Mouse (Mus musculus) monocyte, adult 5-6 weeks (primary cell): ENCODE results near the gene Hoxa10. TPM values are rescaled to one million over a fixed set of nuclear protein-coding genes. Genes with fewer than 3 reads are reported as not detected.

Source experiments
- ATAC-seq: fragments of 153-309, 156-312 bp; replicated peaks from 2 replicates; pipeline ENCODE4 v1.8.0; 2017; ENCODE audit warnings: mild to moderate bottlenecking; ENCODE audit not compliant: low TSS enrichment, insufficient number of reproducible peaks, severe bottlenecking, poor library complexity, low FRiP score
- total RNA-seq: library from RNA; stranded (forward); fragments of 200-1000, 200-491, 200-594 nt; gene quantifications from 3 replicates; pipeline ENCODE4 v1.2.3, GENCODE M21; 2017

Gene Hoxa10
- total RNA-seq, 1 experiment from 2014 or later: not detected

DNA sequence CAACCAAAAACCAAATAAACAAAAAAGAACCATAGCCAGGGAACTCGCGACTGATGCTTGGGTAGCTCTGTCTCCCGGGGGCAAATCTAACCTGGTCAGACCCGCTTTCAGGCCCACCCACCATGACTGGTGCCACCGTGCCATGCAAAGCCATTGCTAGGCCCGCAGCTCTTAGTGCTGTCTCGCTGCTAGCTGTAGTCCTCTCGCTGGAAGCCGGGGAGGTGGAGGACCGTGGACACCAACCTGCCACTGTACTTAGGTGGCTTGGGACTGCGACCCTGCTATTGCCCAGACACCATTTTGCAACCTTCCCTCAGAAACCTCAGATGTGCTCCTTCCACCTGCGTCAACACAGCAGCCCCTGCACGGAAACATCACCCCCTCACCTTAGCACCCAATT, 28.7 kb downstream of the Hoxa10 start:
- no peak for ATAC-seq

DNA sequence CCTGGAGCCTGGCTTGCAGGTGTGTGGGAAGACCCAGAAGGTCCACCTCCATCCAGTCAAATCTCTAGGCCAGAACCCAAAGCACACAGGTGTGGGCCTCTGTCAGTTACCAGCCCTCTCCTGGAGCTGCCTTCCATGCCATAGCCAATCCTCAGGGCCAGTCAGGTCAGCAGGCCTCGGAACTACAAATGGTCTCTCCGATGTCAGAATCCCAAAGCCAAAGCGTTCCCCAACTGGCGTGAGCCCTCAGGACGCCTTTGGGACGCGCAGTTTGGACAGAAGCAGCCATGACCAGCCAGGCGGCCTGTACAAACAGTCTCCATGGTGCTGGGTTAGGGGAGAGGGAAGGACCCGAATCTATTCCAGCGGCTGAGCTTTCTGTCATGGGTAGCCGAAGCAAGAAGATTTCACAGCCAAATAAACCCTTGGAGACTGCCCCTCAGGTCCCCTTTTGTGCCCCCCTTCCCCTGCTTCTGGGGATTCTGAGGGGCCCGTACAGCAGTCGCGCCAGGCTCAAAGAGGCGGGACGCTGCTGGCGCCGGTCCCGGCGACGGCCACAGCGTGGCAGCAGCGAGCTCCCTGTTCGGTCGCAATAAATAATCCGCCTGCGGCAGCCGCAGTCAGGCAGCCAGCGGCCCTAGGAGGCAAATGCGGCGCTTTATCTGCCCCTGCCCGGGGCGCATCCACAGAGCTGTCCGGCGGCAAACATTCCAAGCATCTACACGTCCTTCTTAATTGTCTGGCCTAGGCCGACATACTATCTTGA, 29.3 kb downstream of the Hoxa10 start:
- 0 out of 2 replicates have a peak, but pooled peaks have one; percentile 37 for ATAC-seq

- no peak for ATAC-seq
Measured at GRCm38 (mm10) chr6:52209685-52210046, 31.0 kb downstream of the Hoxa10 start.

DNA sequence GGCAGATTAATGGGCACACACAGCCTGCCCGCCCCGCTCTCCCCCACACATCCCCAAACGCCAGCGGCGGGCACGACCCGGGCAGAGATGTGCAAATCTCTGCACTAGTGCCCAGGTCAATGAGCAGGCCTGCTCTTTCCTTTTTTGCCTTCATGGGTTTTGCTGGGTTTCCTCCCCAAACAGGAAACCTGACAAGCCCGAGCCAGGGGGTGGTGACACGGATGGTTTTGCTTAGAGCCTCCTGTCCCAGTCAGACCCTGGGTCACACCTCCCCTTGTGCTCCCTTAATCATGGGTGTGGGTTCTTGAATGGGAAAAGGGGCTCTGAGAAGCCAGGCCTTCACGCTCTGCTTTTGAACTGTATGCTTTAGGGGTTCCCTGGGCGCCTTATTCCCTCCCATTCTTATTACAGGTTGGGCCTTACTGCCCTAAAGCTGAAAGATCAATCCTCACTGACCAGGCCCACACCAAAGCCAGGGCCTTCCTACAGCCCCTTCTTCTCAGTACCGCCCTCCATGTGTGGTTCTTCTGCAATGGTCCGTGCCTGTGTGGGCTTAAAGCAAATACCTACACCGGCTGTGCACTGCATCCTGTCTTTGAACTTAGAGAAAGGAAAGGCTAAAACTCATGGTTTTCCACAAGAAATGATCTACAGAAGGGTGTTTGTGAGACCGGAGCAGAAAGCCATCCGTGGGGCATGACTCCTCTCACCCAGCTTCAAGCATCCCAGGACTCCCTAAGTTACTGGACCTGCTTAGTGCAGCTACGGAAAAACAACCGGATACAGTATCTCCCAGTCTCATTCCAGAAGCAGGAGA, 31.6 kb downstream of the Hoxa10 start:
- ATAC-seq: no peak

DNA sequence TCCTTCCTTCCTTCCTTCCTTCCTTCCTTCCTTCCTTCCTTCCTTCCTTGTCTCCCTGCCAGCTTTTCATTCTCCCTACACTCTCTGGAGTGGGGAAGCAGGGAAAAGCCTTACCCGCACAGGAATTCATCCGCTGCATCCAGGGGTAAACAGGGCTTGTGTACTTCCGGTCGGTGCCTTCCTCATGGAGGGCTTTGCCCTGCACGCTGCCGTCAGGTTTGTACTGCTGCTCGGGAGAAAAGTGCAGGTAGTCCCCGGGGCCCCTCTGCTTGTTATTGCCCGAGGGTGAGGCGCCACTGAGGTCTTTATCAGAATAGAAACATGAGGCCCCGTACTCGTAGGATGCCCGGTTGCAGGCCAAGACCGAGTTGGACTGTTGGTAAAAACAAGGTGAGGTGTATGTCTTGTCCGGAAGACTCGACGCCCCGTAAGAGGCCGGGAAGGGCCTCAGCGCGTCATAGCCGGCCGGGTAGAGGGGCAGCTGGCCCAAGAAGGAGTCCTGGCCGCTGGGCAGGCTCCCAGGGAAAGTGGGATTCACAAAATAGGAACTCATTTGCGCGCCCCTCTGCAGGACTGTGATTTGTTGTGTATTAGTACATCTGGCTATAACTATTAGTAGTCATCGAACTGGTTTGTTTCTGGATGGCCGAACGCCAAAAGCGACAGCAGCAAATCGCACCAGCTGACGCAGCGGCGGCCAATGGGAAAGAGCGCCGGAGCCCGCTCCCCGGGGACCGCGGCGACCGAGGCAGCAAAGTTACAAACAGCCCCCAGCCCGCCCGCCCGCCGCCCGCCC, 32.4 kb downstream of the Hoxa10 start, which contains the start of gene Hoxa6:
Hoxa6 (minus strand) TSS at position 651 of the 796 bp plus-strand sequence.
- no peak for ATAC-seq

- ATAC-seq: no peak
Measured at GRCm38 (mm10) chr6:52207684-52207976, 33.0 kb downstream of the Hoxa10 start.

DNA sequence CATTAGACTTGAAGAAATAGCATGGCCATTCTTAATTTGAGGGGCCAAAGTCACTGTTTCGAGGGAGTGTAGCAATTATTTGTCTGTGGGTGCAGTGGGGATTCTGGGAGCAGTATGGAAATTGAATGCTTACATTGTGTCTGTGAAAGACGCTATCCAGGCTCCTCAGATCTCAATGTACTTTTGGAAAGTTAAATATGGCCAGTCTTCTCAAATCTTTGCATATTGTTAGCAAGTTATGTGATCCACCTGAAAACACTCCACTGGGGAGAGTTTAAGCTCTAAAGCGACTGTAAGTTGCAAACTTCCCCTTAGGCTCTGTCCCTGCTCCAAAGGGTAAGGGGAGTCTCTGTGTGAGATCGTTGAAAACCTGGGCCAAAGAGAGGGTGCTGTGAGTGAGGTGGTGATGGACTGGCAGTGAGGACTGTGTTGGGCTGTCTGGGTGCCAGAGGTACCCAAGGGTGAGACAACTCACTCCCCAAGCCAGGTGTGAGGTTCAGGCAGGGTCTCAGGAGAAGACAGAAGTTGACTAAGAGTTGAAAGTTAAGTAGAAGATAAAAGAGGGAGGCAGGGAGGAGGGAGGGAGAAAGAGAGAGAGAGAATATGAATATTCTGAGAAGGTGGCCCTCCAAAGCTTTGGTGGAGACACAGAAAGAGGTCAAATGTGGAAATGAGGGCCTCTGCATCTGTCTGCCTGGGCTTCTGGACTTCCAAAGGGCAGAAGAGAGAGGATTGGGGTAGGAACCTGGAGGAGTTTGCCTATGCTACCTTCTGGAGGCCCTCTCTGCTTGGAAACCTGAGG, 33.6 kb downstream of the Hoxa10 start:
- ATAC-seq: no peak

DNA sequence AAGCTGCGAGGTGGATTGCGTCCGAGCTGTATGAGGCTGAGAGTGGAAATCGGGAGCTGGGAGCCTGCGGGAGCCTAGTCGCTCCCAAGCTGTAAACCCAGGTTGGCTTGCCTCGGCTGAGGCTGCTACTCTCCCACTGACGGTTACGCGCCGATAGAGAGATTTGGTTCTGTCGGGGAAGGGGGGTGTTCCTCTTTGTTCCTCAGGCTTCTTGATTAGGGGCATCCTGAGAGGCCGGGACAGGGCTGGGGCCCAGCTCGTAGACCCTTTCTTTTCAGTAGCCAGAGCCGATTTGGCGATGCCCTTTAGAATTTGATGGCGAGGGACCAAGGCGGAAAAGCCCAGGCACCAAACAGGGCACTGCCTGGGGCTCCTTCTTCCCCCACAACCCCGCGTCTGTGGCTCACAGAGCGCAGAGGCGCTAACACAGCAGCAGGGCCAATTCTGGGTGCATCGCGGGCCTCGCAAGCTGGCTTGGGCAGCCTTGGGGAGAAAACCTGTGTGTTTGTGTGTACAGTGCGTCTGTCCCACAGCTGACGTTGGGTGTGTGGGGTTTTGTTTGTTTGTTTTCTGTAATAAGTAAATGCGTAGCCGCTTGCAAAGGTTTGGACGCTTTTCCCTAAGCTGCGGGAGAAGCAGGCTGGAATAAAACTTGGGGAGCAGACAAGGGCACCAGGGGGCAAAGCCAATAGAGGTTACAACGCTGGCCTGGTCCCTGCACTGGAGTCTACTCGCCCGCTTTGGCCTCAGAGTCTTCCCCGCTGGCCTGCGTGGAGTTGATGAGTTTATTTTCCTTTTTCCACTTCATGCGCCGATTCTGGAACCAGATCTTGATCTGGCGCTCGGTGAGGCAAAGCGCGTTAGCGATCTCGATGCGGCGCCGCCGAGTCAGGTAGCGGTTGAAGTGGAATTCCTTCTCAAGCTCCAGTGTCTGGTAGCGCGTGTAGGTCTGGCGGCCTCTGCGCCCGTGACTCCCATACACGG, 34.7 kb downstream of the Hoxa10 start:
- no peak for ATAC-seq

DNA sequence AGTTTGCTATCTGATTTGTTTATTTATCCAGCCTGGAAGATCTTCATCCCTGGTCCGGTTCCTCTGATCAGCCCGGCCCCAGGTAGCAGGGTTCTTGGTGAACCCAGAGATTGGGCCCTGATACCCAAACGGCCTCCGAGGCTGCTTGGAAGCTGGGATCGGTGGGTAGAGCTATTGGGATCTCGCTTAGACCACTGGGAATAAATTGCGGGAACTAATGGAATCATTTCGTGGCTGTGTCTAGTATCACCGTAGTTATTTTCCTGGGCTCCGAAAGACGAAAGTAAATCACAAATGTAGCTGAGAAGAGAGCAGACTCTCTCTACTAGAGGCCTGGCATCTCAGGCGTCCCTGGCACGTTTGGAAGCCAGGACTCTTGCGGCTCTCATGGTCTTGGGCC, 35.4 kb downstream of the Hoxa10 start:
- no peak for ATAC-seq

GRCm38 (mm10) chr6:52204050-52204752, 36.5 kb downstream of the Hoxa10 start, which contains the start of gene Hoxa5:
TSS of gene Hoxa5 (minus strand) at chr6:52204587.
- ATAC-seq: no peak

- no peak for ATAC-seq
Measured at GRCm38 (mm10) chr6:52203371-52204049, 37.1 kb downstream of the Hoxa10 start.

GRCm38 (mm10) chr6:52203121-52203370, 37.6 kb downstream of the Hoxa10 start:
- ATAC-seq: no peak

- ATAC-seq: no peak
Measured at GRCm38 (mm10) chr6:52202362-52203120, 38.1 kb downstream of the Hoxa10 start.

DNA sequence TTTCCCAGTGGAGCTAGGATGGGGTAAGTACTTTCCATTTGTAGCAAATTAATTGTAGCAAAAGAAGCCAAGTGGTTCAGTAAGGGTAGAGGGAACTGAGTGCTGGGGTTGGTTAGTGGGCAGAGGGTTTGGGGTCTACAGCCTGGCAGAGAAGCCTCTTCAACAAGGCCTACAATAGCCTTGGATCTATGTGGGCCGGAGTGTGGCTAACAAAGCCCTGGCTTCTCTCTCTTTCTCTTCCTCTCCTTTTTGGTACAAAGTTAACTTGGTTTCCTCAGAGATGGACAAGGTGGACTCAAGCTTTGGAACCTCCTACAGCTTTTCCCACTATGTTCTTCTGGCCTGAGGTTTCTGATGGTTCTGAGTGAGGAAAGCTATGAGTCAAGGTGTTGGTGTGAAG, 39.4 kb downstream of the Hoxa10 start:
- ATAC-seq: no peak

- no peak for ATAC-seq
Measured at GRCm38 (mm10) chr6:52200751-52201250, 39.9 kb downstream of the Hoxa10 start.
